Mouse (Mus musculus): ENCODE measurements around the gene Dna2.

Gene Dna2

DNA sequence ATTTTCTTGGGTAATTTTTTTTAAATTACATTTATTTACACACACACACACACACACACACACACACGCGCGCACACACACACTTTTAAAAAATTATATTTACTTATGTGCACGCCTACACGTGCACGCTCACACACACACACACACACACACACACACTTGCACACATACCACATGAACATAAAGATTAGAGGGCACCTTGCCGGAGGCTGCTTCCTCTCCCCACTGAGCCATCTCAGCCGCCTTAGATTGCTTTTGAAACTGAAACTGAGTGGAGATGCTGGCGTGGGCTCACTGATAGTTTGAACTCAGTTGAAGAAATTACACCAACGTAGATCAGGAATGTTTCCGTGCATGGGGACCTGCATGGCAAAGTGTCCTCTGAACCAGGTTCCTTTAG, 37.2 kb downstream of the Dna2 start:
- DNase-seq: peak; percentile 57

DNA sequence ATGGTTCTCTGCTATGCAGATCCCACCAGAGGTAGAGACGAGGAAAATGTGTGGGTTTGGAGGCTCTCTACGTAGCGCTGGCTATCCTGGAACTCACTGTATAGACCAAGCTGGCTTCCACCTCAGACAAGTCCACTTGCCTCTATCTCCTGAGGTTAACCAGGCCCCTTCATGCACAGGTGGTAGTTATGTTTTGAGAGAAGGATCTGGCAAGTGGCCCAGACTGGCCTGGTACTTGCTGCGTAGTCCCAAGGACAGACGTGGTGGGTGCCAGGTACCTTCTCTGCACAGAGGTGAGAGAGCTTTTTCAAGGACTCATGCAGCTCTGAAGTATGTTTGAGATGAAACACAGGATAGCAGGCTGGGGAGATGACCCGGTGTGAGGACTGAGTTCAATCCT, 37.7 kb downstream of the Dna2 start:
- no peak for DNase-seq

DNA sequence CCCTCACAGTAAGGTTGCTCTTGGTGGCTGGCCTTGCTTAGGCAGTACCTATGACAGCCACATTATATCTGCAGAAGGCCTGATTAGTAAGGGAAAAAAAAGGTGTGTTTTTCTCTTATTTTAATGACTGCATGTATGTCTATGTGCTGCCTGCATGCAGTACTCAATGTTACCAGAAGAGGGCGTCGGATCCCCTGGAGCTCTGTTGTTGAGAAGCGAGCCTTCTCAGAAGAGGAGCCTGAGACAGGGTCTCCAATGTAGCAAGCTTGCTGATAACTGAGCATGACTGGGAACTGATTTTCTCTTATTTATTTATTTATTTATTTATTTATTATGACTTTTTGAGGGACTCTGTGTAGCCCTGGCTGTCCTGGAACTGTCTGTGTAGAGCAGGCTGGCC, 40.5 kb downstream of the Dna2 start:
- DNase-seq: peak; percentile 39

DNA sequence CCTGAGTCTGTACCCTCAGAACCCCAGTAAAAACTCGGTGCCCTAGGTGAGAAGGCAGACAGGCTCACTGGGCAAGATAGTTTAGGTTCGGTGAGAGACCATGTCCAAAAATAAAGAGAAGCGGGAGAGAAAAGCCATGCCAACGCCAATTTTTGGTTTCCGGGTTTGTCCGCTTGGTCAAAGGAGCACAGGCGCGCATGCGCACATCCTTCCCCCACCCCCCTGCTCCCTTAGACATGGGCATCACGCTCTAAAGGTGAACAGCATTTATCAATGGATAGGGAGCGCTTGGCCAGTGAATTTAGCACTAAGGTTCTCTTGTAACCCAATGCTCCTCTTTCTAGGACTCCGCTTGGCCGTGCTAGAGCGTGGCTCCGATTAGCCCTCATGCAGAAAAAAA, 43.8 kb downstream of the Dna2 start:
- DNase-seq: no peak

DNA sequence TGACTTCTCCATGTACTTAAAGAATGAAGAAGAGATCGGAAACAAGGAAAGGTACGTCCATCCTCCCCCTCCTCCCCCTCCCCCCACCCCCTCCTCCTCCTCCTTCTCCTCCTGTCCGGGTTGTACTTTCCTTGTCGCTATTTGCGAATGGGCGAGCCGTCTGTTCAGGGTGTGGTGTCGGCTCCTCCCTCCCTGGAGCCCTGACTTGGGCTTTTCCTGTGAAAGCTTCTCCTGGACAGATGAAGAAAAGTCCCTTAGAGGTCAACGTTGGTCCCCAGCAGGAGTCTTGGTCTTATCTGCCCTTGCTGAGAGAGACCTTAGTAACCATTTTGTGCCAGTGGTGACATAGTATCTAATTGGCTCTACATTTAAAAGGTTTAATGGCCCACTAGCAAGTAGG, 47.2 kb downstream of the Dna2 start:
- no peak for DNase-seq

DNA sequence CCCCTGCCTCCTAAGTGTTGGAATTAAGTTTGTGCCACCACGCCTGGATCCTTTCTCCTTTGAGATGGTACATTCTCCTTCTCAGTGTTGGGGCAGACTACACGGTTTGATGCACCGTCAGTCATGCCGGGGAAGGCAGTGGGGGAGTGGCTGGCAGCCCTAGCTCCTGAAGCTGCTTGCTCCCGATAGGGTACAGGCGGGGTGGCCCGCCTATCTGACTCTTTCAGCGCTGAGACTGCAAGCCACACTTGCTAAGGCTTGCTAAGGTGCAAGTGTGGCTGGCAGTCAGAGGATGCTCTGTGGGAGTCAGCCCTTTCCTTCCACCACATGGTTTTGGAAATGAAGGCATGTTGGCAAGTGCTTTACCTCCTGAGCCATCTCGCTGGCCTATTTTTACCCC, 53.8 kb downstream of the Dna2 start:
- DNase-seq: no peak

DNA sequence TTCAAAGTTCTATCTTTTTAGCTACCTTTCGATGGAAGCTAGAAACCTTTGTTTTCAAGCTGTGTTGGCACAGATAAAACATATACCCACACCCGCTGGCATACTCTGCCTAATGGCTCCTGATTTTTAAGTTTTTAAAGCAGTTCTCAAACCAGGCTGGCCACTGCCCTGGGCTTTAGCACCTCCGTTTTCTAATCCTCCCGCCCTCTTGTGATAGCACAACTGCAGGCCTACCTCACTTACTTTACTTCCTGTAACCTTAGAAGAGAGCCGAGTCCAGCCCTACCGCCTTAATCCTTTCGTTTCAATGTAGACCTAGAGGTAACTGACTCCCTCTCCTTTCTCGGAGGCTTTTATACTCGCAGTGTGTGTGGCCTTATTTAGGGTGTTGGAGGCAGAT, 56.4 kb downstream of the Dna2 start:
- DNase-seq: no peak

DNA sequence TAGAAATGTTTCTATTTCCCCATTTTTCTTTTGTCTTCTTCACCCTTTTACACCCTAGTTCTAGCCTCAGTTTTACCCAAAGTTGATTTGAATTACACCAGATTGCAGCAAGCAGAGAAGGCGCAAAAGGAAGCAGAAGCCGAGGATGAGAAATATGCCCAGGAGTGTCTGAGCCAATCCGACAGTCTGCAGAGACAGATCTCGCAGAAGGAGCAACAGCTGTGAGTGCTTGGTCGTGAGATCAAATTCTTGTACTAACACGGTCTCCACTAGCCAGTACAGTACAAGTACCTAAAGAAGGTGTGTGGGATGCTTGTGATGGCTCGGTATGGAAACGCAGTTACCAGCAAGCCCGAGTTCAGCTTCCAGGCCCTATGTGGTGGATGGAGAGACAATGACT, 57.7 kb downstream of the Dna2 start:
- DNase-seq: no peak

DNA sequence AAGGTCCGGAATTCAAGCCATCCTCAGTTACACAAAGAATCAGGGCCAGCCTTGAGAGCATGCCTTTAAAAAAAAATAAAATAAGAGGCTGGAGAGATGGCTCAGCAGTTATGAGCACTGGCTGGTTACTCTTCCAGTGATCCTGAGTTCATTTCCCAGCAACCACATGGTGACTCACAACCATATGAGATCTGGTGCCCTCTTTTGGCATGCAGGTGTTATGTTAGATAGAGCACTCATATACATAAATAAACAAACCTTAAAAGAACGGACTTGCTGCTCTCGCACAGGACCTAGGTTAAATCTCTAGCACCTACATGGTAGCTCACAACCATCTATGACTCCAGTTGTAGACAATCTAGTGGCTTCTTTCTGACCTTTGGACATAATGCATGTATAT, 61.4 kb downstream of the Dna2 start:
- no peak for DNase-seq

DNA sequence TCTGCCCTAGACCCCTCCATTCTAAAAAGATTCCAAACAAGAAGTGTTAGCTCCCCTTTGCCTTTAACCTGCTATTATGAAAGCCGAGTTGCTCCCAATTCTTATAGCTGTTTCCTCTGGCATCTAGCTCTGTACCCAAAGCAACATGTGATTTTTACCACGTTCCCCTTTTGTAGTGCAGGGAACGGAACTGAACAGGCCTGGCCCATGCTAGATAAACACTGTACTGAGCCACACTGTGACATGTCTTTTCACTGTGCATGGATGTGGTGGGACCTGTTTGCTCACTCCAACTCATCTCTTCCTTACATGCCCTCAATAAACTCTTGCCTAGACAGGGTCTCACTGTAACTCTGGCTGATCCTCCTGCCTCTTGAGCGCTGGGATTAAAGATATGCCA, 63.4 kb downstream of the Dna2 start:
- DNase-seq: no peak

DNA sequence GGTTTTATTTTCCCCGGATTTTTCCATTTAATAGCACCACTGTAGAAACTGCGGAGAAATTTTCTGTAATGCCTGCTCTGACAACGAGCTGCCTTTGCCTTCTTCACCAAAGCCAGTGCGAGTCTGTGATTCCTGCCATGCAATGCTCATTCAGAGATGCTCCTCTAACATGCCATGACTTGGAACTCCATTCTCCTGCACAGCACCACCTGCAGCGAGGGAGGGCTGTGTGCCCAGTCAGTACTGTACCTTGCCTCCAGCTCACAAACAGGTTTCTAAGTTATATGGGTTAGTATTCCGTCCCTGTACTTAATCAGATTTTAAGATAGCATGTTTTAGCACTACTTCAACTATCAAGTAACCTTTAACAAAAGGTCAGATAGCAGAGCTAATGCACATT, 64.7 kb downstream of the Dna2 start:
- no peak for DNase-seq

DNA sequence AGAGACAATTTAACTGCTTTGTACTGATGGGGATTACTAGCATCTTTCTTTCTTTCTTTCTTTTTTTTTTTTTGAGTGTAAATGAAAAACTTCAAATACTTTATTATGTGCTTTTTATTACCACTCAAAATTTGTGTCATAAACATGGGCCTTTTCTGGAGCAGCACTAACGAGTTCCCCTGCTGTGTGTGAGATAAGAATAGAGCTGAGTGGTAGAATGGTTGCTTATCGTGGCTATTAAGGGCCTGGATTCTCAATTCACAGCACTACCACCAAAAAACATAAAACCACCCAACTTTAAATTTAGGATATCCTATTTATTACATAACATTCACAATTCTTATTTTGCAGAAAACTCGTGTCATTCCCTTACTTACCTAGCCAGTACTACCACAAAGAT, 66.7 kb downstream of the Dna2 start:
- no peak for DNase-seq

DNA sequence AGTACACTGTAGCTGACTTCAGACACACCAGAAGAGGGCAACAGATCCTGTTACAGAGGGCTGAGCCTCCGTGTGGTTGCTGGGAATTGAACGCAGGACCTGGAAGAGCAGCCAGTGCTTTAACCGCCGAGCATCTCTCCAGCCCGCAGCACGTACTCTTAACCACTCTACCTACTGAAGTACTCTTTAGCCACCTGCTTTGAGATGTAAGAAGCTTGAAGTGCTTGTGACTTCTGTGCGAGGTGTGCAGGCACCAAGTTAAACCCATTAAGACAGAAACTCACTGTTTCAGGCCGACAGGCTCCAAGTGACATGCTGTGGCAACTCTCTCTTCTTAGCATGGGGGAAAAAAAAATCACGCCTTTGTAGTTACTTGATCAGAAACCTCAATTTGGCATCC, 67.3 kb downstream of the Dna2 start:
- no peak for DNase-seq

DNA sequence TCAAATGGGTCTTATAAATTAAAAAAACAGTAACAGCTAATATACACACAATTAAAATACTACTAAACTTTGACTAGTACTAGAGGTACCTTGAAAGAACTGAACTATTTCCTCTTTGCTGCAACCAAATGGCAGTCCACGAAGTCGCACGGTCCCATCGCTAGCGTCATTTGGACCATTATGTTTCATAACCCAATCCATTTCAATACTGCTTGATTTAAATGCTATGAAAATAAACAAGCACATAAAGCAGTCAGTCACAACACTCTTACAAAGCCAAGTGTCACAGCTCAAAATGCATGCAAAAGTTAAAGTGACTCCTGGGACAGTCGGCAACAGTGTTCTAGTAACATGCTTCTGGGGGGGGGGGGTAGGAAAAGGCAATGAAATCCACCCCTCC, 72.5 kb downstream of the Dna2 start:
- DNase-seq: no peak

DNA sequence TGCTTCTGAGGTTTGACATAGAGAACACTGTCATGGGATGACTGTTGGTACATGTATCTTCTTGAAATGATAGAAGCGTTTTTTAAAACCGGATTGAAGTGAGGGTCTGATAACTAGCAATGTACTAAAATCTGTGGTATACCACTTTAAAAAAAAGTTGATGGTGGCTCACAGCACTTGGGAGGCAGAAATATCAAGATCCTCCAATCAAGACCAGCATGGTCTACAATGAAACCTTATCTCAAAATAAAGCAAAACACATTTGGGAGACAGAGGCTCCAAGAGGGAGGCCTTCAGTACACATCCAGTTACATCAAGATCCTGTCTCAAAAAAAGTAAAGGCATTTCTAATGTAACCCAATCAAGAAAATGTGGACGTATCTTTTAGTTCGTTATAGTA, 74.9 kb downstream of the Dna2 start:
- DNase-seq: no peak

DNA sequence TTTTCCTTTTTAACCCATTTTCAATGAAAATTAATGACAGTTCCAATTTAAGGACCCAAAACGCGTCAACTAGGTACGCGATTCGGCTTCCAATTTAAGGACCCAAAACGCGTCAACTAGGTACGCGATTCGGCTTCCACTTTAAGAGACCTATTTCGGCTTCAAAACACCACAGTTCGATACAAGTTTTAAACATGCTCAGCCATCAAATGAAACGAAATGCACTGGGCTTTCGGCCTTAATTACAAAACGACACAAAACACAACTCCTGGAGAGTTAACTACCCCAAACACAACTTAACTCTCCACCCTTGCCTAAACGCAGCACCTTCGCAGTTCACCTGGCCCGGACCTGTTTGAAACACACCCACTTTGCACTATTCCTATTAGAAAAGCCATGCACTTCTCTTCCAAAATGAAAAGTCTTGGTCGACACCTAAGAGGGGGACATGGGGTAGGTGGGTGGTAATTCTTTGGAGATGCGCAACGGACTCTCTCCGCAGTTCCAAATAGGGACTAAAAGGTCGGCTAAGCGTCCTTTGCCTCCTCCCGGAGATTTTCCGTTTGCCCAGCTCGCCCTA, 75.8 kb downstream of the Dna2 start:
- DNase-seq: no peak

DNA sequence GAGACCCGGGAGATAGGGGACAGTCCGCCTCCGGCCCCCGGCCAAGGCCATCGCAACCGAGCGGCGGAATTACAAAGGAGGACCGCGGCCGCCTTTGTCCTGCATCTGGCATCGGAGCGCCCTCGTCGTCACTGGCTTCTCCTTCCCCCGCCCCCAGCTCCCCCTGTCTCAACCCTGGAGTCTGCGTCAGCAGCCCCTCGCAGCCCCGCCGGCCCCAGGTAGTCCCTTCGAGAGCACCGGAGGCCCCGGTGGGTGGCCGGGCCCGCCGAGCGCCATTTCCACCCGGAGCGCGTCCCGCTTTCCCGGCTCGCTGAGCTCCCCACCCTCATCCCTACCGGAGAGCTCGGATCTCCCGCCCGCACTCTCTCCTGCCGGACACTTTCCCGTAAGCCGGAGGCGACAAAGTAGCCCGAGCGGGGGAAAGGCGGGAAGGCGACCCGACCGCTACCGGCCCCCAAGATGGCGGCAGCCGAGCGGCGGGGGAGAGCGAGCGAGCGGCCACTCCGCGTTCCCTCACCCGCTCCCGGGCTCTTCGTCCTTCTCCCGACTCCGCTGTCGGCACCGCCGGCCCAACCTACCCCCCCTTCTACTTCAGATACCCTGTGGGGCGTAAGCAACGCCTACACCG, 76.4 kb downstream of the Dna2 start:
- DNase-seq: peak; percentile 80
